Mouse (Mus musculus): ENCODE data around the gene Teddm2. TPM values are rescaled to one million over a fixed set of nuclear protein-coding genes. Genes with fewer than 3 reads are reported as not detected.
"Not testable (repeated sequence)": the region's sequence is repeated elsewhere in the genome, so short reads cannot be mapped to it uniquely, and the experiment has no call there.

Gene Teddm2
- polyA plus RNA-seq, 1 experiment from 2014 or later: 0.77 TPM

GRCm38 (mm10) chr1:153852696-153853095, 47.3 kb downstream of the Teddm2 start:
- not testable (repeated sequence) for H3K4me3 ChIP-seq; H3K4me1 ChIP-seq; H3K27me3 ChIP-seq; H3K27ac ChIP-seq; H3K9me3 ChIP-seq (replicated peaks); H3K9ac ChIP-seq; H3K4me2 ChIP-seq (replicated peaks); ATAC-seq (ENCODE audit: low FRiP score); H3K36me3 ChIP-seq
- WGBS: 79% methylated on average over 7 of the region's 7 CpGs

GRCm38 (mm10) chr1:153846867-153847266, 53.2 kb downstream of the Teddm2 start:
- Histone ChIP-seq H3K4me3 (no peak overlapping the region), H3K4me1 (no peaks in the 10 kb centered on the region), H3K27ac (no peak overlapping the region), H3K36me3 (no peaks in the 10 kb centered on the region), H3K9ac (no peak overlapping the region), H3K4me2 (replicated peaks) (no peak overlapping the region), H3K27me3 (no peaks in the 10 kb centered on the region), H3K9me3 (replicated peaks) (no peaks in the 10 kb centered on the region)
- no peak for ATAC-seq (ENCODE audit: low FRiP score)
- WGBS: 26% methylated on average over 6 of the region's 6 CpGs

- no peaks in the 10 kb centered on the region for H3K27me3 ChIP-seq
- H3K36me3 ChIP-seq: no peaks in the 10 kb centered on the region
- no peak overlapping the region for H3K4me3 ChIP-seq
- ATAC-seq (ENCODE audit: low FRiP score): no peak
- H3K4me1 ChIP-seq: no peaks in the 10 kb centered on the region
- no peak overlapping the region for H3K27ac ChIP-seq
- H3K4me2 ChIP-seq (replicated peaks): no peak overlapping the region
- no peak overlapping the region for H3K9ac ChIP-seq
- WGBS: 90% methylated on average over 7 of the region's 7 CpGs
- no peaks in the 10 kb centered on the region for H3K9me3 ChIP-seq (replicated peaks)
Observed at GRCm38 (mm10) chr1:153846420-153846819, 53.6 kb downstream of the Teddm2 start.

- ATAC-seq (ENCODE audit: low FRiP score): no peak
- Histone ChIP-seq H3K27me3 (no peaks in the 10 kb centered on the region), H3K4me1 (no peaks in the 10 kb centered on the region), H3K36me3 (no peaks in the 10 kb centered on the region), H3K4me3 (no peak within 1 kb of the TSS), H3K4me2 (replicated peaks) (no peak within 1 kb of the TSS), H3K9me3 (replicated peaks) (no peaks in the 10 kb centered on the region), H3K9ac (no peak within 1 kb of the TSS), H3K27ac (no peak within 1 kb of the TSS)
- WGBS: 96% methylated on average over 8 of the region's 8 CpGs
Observed at GRCm38 (mm10) chr1:153844042-153844441, 56.0 kb downstream of the Teddm2 start, which contains the start of gene Rgsl1. Gene Rgsl1 (minus strand): TSS chr1:153844142.

GRCm38 (mm10) chr1:153842121-153842740, 57.8 kb downstream of the Teddm2 start:
- 91% methylated on average over 11 of the region's 11 CpGs for WGBS

GRCm38 (mm10) chr1:153836036-153836435, 64.0 kb downstream of the Teddm2 start:
- Histone ChIP-seq H3K4me2 (replicated peaks) (no peak overlapping the region), H3K4me3 (no peak overlapping the region), H3K9ac (no peak overlapping the region), H3K27ac (no peak overlapping the region), H3K9me3 (replicated peaks) (no peaks in the 10 kb centered on the region), H3K36me3 (no peaks in the 10 kb centered on the region), H3K4me1 (no peaks in the 10 kb centered on the region), H3K27me3 (no peaks in the 10 kb centered on the region)
- no peak for ATAC-seq (ENCODE audit: low FRiP score)
- 86% methylated on average over 4 of the region's 4 CpGs for WGBS

More at GRCm38 (mm10) chr1:153842121-153842740, 57.8 kb downstream of the Teddm2 start:
- Histone ChIP-seq H3K27me3 (no peaks in the 10 kb centered on the region), H3K9ac (no peak overlapping the region), H3K4me2 (replicated peaks) (no peak overlapping the region), H3K27ac (no peak overlapping the region), H3K36me3 (no peaks in the 10 kb centered on the region), H3K4me1 (no peaks in the 10 kb centered on the region), H3K4me3 (no peak overlapping the region), H3K9me3 (replicated peaks) (no peaks in the 10 kb centered on the region)
- no peak for ATAC-seq (ENCODE audit: low FRiP score)

- H3K27me3 ChIP-seq: no peaks in the 10 kb centered on the region
- ATAC-seq (ENCODE audit: low FRiP score): no peak
- 81% methylated on average over 4 of the region's 4 CpGs for WGBS
- H3K9me3 ChIP-seq (replicated peaks): no peaks in the 10 kb centered on the region
- H3K4me3 ChIP-seq: no peak overlapping the region
- H3K4me2 ChIP-seq (replicated peaks): no peak overlapping the region
- H3K4me1 ChIP-seq: no peaks in the 10 kb centered on the region
- no peaks in the 10 kb centered on the region for H3K36me3 ChIP-seq
- no peak overlapping the region for H3K27ac ChIP-seq
- H3K9ac ChIP-seq: no peak overlapping the region
Observed at GRCm38 (mm10) chr1:153830746-153831145, 69.3 kb downstream of the Teddm2 start.

GRCm38 (mm10) chr1:153820216-153820615, 79.8 kb downstream of the Teddm2 start:
- Histone ChIP-seq H3K36me3 (no peaks in the 10 kb centered on the region), H3K4me3 (no peak overlapping the region), H3K9me3 (replicated peaks) (peaks cover 3% of the 10 kb centered on the region; the same call in 1 of the 2 replicates), H3K27ac (no peak overlapping the region), H3K9ac (no peak overlapping the region), H3K4me1 (no peaks in the 10 kb centered on the region), H3K27me3 (no peaks in the 10 kb centered on the region), H3K4me2 (replicated peaks) (no peak overlapping the region)
- WGBS: 83% methylated on average over 3 of the region's 3 CpGs
- ATAC-seq (ENCODE audit: low FRiP score): no peak

GRCm38 (mm10) chr1:153814278-153814677, 85.8 kb downstream of the Teddm2 start:
- H3K27ac ChIP-seq: no peak overlapping the region
- no peak for ATAC-seq (ENCODE audit: low FRiP score)
- WGBS: 67% methylated on average over 2 of the region's 2 CpGs

GRCm38 (mm10) chr1:153807390-153807993, 92.5 kb downstream of the Teddm2 start:
- Histone ChIP-seq H3K27me3 (no peaks in the 10 kb centered on the region), H3K9ac (no peak overlapping the region), H3K4me2 (replicated peaks) (no peak overlapping the region), H3K9me3 (replicated peaks) (no peaks in the 10 kb centered on the region), H3K4me1 (no peaks in the 10 kb centered on the region), H3K36me3 (no peaks in the 10 kb centered on the region), H3K27ac (no peak overlapping the region), H3K4me3 (no peak overlapping the region)
- ATAC-seq (ENCODE audit: low FRiP score): no peak
- 59% methylated on average over 13 of the region's 13 CpGs for WGBS

More at GRCm38 (mm10) chr1:153814278-153814677, 85.8 kb downstream of the Teddm2 start:
- no peaks in the 10 kb centered on the region for H3K27me3 ChIP-seq
- H3K9me3 ChIP-seq (replicated peaks): peaks cover 3% of the 10 kb centered on the region; the same call in 1 of the 2 replicates
- H3K9ac ChIP-seq: no peak overlapping the region
- no peak overlapping the region for H3K4me2 ChIP-seq (replicated peaks)
- H3K36me3 ChIP-seq: no peaks in the 10 kb centered on the region
- H3K4me1 ChIP-seq: no peaks in the 10 kb centered on the region
- H3K4me3 ChIP-seq: no peak overlapping the region

- H3K27me3 ChIP-seq: no peaks in the 10 kb centered on the region
- no peak overlapping the region for H3K4me2 ChIP-seq (replicated peaks)
- no peak for ATAC-seq (ENCODE audit: low FRiP score)
- H3K9ac ChIP-seq: no peak overlapping the region
- no peak overlapping the region for H3K4me3 ChIP-seq
- 78% methylated on average over 8 of the region's 8 CpGs for WGBS
- H3K36me3 ChIP-seq: no peaks in the 10 kb centered on the region
- no peak overlapping the region for H3K27ac ChIP-seq
- no peaks in the 10 kb centered on the region for H3K9me3 ChIP-seq (replicated peaks)
- no peaks in the 10 kb centered on the region for H3K4me1 ChIP-seq
Observed at GRCm38 (mm10) chr1:153803530-153803929, 96.5 kb downstream of the Teddm2 start.

- H3K4me1 ChIP-seq: no peaks in the 10 kb centered on the region
- H3K36me3 ChIP-seq: no peaks in the 10 kb centered on the region
- no peak overlapping the region for H3K4me2 ChIP-seq (replicated peaks)
- ATAC-seq (ENCODE audit: low FRiP score): no peak
- no peak overlapping the region for H3K4me3 ChIP-seq
- WGBS: 93% methylated on average over 7 of the region's 7 CpGs
- no peaks in the 10 kb centered on the region for H3K27me3 ChIP-seq
- H3K27ac ChIP-seq: no peak overlapping the region
- no peaks in the 10 kb centered on the region for H3K9me3 ChIP-seq (replicated peaks)
- no peak overlapping the region for H3K9ac ChIP-seq
Observed at GRCm38 (mm10) chr1:153802691-153803090, 97.3 kb downstream of the Teddm2 start.
